Mouse (Mus musculus) neutrophil, adult 5-6 weeks (primary cell): ENCODE measurements around the gene Dnah17. TPM values are rescaled to one million over a fixed set of nuclear protein-coding genes. Genes with fewer than 3 reads are reported as not detected.
A peak's percentile ranks its signal among the peaks of the same experiment; 100 is the strongest.

Experiments
- ATAC-seq: fragments of 151-379, 151-347 bp; 2 replicates; pipeline ENCODE4 v1.8.0; 2017; ENCODE audit warnings: mild to moderate bottlenecking, moderate TSS enrichment; ENCODE audit not compliant: insufficient number of reproducible peaks, poor library complexity, low FRiP score, severe bottlenecking; ENCODE audit errors: extremely low read depth
- total RNA-seq: library from RNA; stranded (forward); fragments of 200-1000 nt; gene quantifications from 2 replicates; pipeline ENCODE4 v1.2.3, GENCODE M21; 2017

The Dnah17 gene
- total RNA-seq, 1 experiment from 2014 or later = 1.3 TPM

- peak; percentile 59 for ATAC-seq
Measured at GRCm38 (mm10) chr11:117986126-117987031, 144.1 kb downstream of the Dnah17 start, which contains the start of gene Pgs1. Gene Pgs1, plus strand, starts transcription at chr11:117986292.

GRCm38 (mm10) chr11:117983770-117984169, 146.7 kb downstream of the Dnah17 start:
- no peak for ATAC-seq

GRCm38 (mm10) chr11:117982426-117982825, 148.0 kb downstream of the Dnah17 start:
- no peak for ATAC-seq

GRCm38 (mm10) chr11:117979388-117979787, 151.0 kb downstream of the Dnah17 start:
- ATAC-seq = no peak

GRCm38 (mm10) chr11:117977694-117978360, 152.6 kb downstream of the Dnah17 start:
- ATAC-seq = no peak

- peak; percentile 67 for ATAC-seq
Measured at GRCm38 (mm10) chr11:117976081-117976582, 154.3 kb downstream of the Dnah17 start.

GRCm38 (mm10) chr11:117975211-117975967, 155.0 kb downstream of the Dnah17 start:
- ATAC-seq = no peak

GRCm38 (mm10) chr11:117974327-117975125, 155.9 kb downstream of the Dnah17 start:
- ATAC-seq = no peak

- ATAC-seq = no peak
Measured at GRCm38 (mm10) chr11:117973569-117973968, 156.9 kb downstream of the Dnah17 start.

- ATAC-seq = no peak
Measured at GRCm38 (mm10) chr11:117972656-117973558, 157.5 kb downstream of the Dnah17 start.

Other genes starting within 250 kb of the Dnah17 start
- gene Socs3, start 160.6 kb downstream of the Dnah17 start, total RNA-seq = 252 and 268 TPM in 2 replicates
- 51.2 and 58.3 TPM in 2 replicates for gene Pgs1, start 144.3 kb downstream of the Dnah17 start, total RNA-seq
- gene Cyth1, start 118.0 kb upstream of the Dnah17 start, total RNA-seq = 155 and 192 TPM in 2 replicates
- 20.4 and 26.2 TPM in 2 replicates for gene Usp36, start 159.6 kb upstream of the Dnah17 start, total RNA-seq
- gene Cep295nl, start 211.9 kb upstream of the Dnah17 start, total RNA-seq = 3.9 and 4.4 TPM in 2 replicates
- gene Timp2, start 225.1 kb upstream of the Dnah17 start, total RNA-seq = 51.2 and 61.9 TPM in 2 replicates